Mouse (Mus musculus): ENCODE data around the gene Klc1. TPM values are rescaled to one million over a fixed set of nuclear protein-coding genes. Genes with fewer than 3 reads are reported as not detected.

The Klc1 gene
- polyA plus RNA-seq, 1 experiment, result 116 TPM

DNA sequence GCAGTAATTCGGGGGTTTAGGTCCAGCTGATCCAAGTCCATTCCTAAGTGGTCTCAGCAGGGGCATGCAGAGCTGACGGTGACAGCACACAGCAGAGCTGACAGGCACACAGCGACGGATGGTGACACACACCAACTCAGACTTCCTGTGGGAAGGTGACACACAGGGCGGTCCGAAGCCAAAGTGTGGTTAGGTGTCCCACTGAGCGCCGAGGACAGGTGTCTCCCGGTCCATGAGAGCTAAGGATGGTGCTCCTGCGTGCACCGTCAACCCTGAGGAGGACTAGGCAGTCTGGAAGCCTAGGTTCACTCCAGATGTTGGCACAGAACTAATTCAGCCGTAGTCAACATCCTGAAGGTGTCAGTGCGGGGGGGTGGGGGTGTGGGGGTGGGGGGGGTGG, 53.4 kb downstream of the Klc1 start:
- Histone ChIP-seq H3K27me3 (ENCODE audit: control insufficient read depth, insufficient read depth, insufficient read length) (no peaks in the 10 kb centered on the region), H3K79me2 (ENCODE audit: control insufficient read depth, insufficient read depth) (peaks cover 24% of the 10 kb centered on the region), H3K4me3 (ENCODE audit: insufficient read depth, poor library complexity, severe bottlenecking) (no peak overlapping the region), H3K79me3 (ENCODE audit: low read depth) (peaks cover 5% of the 10 kb centered on the region), H3ac (ENCODE audit: control insufficient read depth, insufficient read length, low read depth) (no peak overlapping the region), H3K36me3 (ENCODE audit: control insufficient read depth, insufficient read depth) (peaks cover 10% of the 10 kb centered on the region)
- TF ChIP-seq CTCF (IDR thresholded peaks at IDR 0.05; ENCODE audit: control insufficient read depth, insufficient read depth, insufficient read length), result no peak
- peak; percentile 43 for TF ChIP-seq MYOD1 (IDR thresholded peaks at IDR 0.05; ENCODE audit: control insufficient read depth, insufficient read length, low read depth)
- TF ChIP-seq MAX (IDR thresholded peaks at IDR 0.05), result no peak
- no peak for TF ChIP-seq FOSL1 (IDR thresholded peaks at IDR 0.05; ENCODE audit: insufficient read depth, low read length, poor library complexity, severe bottlenecking)
- no peak for TF ChIP-seq MYOG (IDR thresholded peaks at IDR 0.05; ENCODE audit: control insufficient read depth, extremely low read depth, insufficient read length)

GRCm38 (mm10) chr12:111812611-111813010, 54.0 kb downstream of the Klc1 start:
- no peaks in the 10 kb centered on the region for H3K27me3 ChIP-seq (ENCODE audit: control insufficient read depth, insufficient read depth, insufficient read length)
- TF ChIP-seq CTCF (IDR thresholded peaks at IDR 0.05; ENCODE audit: control insufficient read depth, insufficient read depth, insufficient read length) (no peak), MAX (IDR thresholded peaks at IDR 0.05) (no peak), CEBPB (IDR thresholded peaks at IDR 0.05; ENCODE audit: low read depth) (no peak), MYOD1 (IDR thresholded peaks at IDR 0.05; ENCODE audit: control insufficient read depth, insufficient read length, low read depth) (no peak), MYOG (IDR thresholded peaks at IDR 0.05; ENCODE audit: control insufficient read depth, extremely low read depth, insufficient read length) (no peak), USF1 (IDR thresholded peaks at IDR 0.05; ENCODE audit: low read depth) (no peak), FOSL1 (IDR thresholded peaks at IDR 0.05; ENCODE audit: insufficient read depth, low read length, poor library complexity, severe bottlenecking) (no peak)
- H3K36me3 ChIP-seq (ENCODE audit: control insufficient read depth, insufficient read depth), result peaks cover 8% of the 10 kb centered on the region

GRCm38 (mm10) chr12:111813111-111813765, 54.6 kb downstream of the Klc1 start:
- TF ChIP-seq CEBPB (IDR thresholded peaks at IDR 0.05; ENCODE audit: low read depth), result no peak
- TF ChIP-seq CTCF (IDR thresholded peaks at IDR 0.05; ENCODE audit: control insufficient read depth, insufficient read depth, insufficient read length), result no peak
- no peak for TF ChIP-seq USF1 (IDR thresholded peaks at IDR 0.05; ENCODE audit: low read depth)
- Histone ChIP-seq H3K79me2 (ENCODE audit: control insufficient read depth, insufficient read depth) (peaks cover 30% of the 10 kb centered on the region), H3K4me3 (ENCODE audit: insufficient read depth, poor library complexity, severe bottlenecking) (peak overlapping the region; percentile 89), H3K36me3 (ENCODE audit: control insufficient read depth, insufficient read depth) (peaks cover 5% of the 10 kb centered on the region), H3K79me3 (ENCODE audit: low read depth) (peaks cover 6% of the 10 kb centered on the region), H3K27me3 (ENCODE audit: control insufficient read depth, insufficient read depth, insufficient read length) (no peaks in the 10 kb centered on the region), H3ac (ENCODE audit: control insufficient read depth, insufficient read length, low read depth) (peak overlapping the region; percentile 65)

More at GRCm38 (mm10) chr12:111812611-111813010, 54.0 kb downstream of the Klc1 start:
- Histone ChIP-seq H3ac (ENCODE audit: control insufficient read depth, insufficient read length, low read depth) (peak overlapping the region; percentile 65), H3K79me3 (ENCODE audit: low read depth) (peaks cover 5% of the 10 kb centered on the region), H3K79me2 (ENCODE audit: control insufficient read depth, insufficient read depth) (peaks cover 29% of the 10 kb centered on the region), H3K4me3 (ENCODE audit: insufficient read depth, poor library complexity, severe bottlenecking) (peak overlapping the region; percentile 89)

DNA sequence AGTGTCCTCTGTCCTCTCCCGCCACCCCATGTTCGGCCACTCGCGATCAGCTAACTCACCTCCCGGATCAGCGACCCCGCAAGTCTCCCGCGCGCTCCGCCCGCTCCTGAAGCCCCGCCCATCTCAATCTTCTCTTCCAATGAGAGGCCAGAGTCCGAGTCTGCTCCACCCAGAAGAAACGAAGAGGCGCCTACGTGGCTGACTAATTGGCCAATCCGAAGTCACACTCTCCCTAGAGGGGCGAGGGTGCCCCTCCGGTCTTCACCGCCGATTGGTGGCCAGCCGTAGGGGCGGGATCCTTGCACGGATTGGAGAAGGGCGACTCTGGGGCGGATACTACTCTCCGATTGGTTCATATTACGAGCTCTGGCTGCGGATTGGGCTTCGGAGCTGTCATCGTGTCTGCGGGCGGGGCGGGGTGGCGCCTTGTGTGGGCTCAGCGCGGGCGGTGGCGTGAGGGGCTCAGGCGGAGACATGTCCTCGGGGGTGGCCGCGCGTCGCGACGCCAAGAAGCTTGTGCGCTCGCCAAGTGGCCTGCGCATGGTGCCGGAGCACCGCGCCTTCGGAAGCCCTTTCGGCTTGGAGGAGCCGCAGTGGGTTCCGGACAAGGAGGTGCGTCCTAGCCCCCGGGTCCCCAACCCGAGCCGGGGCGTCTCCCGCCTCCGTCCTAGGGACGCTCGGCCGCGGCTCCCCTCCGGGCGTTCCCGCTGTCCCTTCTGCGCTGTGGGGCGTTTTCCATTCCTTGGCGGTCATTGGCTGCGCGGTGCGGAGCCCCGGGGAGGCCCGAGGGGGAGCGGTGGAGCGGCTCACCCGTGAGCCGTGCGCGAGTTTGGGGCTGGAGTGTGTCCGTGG, 55.3 kb downstream of the Klc1 start, which contains the start of the genes Xrcc3 and Zfyve21:
Xrcc3 (minus strand) TSS at position 108 of the 852 bp plus-strand sequence.
Zfyve21 (plus strand) TSS at position 405 of the 852 bp plus-strand sequence.
- Histone ChIP-seq H3K36me3 (ENCODE audit: control insufficient read depth, insufficient read depth) (no peaks in the 10 kb centered on the region), H3ac (ENCODE audit: control insufficient read depth, insufficient read length, low read depth) (peak within 1 kb of the TSS; percentile 90), H3K79me3 (ENCODE audit: low read depth) (peaks cover 7% of the 10 kb centered on the region), H3K4me3 (ENCODE audit: insufficient read depth, poor library complexity, severe bottlenecking) (peak within 1 kb of the TSS; percentile 89), H3K79me2 (ENCODE audit: control insufficient read depth, insufficient read depth) (peaks cover 30% of the 10 kb centered on the region), H3K27me3 (ENCODE audit: control insufficient read depth, insufficient read depth, insufficient read length) (no peaks in the 10 kb centered on the region)
- TF ChIP-seq MYOG (IDR thresholded peaks at IDR 0.05; ENCODE audit: control insufficient read depth, extremely low read depth, insufficient read length), result no peak
- TF ChIP-seq FOSL1 (IDR thresholded peaks at IDR 0.05; ENCODE audit: insufficient read depth, low read length, poor library complexity, severe bottlenecking), result no peak
- TF ChIP-seq MAX (IDR thresholded peaks at IDR 0.05), result no peak
- no peak for TF ChIP-seq MYOD1 (IDR thresholded peaks at IDR 0.05; ENCODE audit: control insufficient read depth, insufficient read length, low read depth)
- no peak for TF ChIP-seq CTCF (IDR thresholded peaks at IDR 0.05; ENCODE audit: control insufficient read depth, insufficient read depth, insufficient read length)
- TF ChIP-seq USF1 (IDR thresholded peaks at IDR 0.05; ENCODE audit: low read depth), result no peak
- TF ChIP-seq CEBPB (IDR thresholded peaks at IDR 0.05; ENCODE audit: low read depth), result no peak

DNA sequence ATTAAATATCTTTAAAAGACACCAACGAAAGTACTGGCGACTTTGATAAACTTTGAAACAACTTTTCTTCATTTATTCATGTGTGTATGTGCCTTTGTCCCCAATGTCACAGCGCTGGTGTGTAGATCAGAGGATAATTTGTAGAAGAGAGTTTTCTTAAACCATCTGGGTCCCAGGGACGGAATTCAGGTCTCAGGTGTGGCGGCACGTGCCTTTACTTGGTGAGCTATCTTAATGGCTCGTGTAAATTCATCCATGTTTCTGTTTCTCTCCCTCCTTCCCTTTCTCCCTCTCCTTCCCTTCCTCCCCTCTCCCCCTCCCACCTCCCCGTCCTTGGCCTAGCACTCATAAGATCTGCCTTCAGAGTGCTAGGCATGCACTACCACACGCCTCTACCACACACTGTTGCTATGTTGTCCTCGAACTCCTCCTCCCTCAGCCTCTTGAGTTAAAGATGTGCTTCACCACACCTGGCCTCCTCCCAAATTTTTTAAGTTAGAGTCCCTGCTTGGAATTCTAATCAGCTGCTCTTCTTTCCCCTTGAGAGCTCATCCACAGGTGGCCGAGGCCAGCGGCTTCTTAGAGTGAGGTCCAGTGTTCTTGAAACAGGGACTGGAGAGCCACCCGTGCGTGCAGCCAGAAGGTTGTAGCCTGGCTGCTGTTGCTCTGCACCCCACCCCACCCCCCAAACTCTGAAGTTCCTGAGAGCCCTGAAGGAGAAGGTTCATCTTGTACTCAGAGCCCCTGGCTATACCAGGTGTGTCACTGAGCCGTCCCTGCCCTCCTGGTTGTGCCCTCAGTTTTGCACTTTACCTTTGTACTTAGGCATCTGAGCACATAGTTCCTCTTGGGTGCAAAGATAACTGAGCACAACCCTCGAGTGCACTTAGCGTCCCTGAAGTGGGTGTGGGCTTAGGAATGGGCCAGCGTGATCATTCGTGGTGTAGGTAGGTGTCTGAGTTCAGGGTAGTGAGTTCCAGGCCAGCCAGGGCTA, 56.4 kb downstream of the Klc1 start:
- H3K79me2 ChIP-seq (ENCODE audit: control insufficient read depth, insufficient read depth), result peaks cover 30% of the 10 kb centered on the region
- H3K4me3 ChIP-seq (ENCODE audit: insufficient read depth, poor library complexity, severe bottlenecking), result peak overlapping the region; percentile 59
- no peaks in the 10 kb centered on the region for H3K27me3 ChIP-seq (ENCODE audit: control insufficient read depth, insufficient read depth, insufficient read length)
- H3ac ChIP-seq (ENCODE audit: control insufficient read depth, insufficient read length, low read depth), result peak overlapping the region; percentile 90
- TF ChIP-seq MYOG (IDR thresholded peaks at IDR 0.05; ENCODE audit: control insufficient read depth, extremely low read depth, insufficient read length) (no peak), MAX (IDR thresholded peaks at IDR 0.05) (no peak), CTCF (IDR thresholded peaks at IDR 0.05; ENCODE audit: control insufficient read depth, insufficient read depth, insufficient read length) (no peak), CEBPB (IDR thresholded peaks at IDR 0.05; ENCODE audit: low read depth) (no peak), FOSL1 (IDR thresholded peaks at IDR 0.05; ENCODE audit: insufficient read depth, low read length, poor library complexity, severe bottlenecking) (no peak), USF1 (IDR thresholded peaks at IDR 0.05; ENCODE audit: low read depth) (no peak), MYOD1 (IDR thresholded peaks at IDR 0.05; ENCODE audit: control insufficient read depth, insufficient read length, low read depth) (no peak)
- peaks cover 7% of the 10 kb centered on the region for H3K79me3 ChIP-seq (ENCODE audit: low read depth)
- H3K36me3 ChIP-seq (ENCODE audit: control insufficient read depth, insufficient read depth), result no peaks in the 10 kb centered on the region
